Mouse (Mus musculus): Measurements from ENCODE around the gene Sema4b.

DNA sequence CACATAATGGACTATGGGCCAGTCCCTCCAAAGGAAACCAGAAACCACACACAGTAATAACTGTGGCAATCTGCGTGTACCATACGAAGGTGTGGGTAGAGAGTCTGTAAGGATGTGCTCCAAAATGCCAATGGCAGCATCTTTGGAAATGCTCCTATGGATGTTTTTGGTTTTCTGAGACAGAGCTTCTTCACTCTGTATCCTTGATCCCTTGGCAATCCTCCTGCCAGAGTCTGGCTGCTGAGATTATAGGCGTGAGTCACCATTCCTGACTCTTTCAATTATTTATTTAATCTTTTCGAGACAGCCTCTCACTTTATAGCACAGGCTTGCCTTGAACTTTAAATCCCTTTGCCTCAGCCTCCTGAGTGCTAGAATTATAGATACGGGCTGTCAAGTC lies 21.2 kb upstream of the Sema4b start:
- TF ChIP-seq CTCF (IDR thresholded peaks at IDR 0.05; ENCODE audit: low read depth), result no peak
- no peak for TF ChIP-seq EP300 (IDR thresholded peaks at IDR 0.05; ENCODE audit: low read depth)

Measured in liver, postnatal 0 days (tissue).